Mouse (Mus musculus): ENCODE results near the gene Gtsf2. TPM values are rescaled to one million over a fixed set of nuclear protein-coding genes. Genes with fewer than 3 reads are reported as not detected.
"Not testable (repeated sequence)": the region's sequence is repeated elsewhere in the genome, so short reads cannot be mapped to it uniquely, and the experiment has no call there.

Gene Gtsf2
- total RNA-seq, 1 experiment from 2014 or later: not detected

DNA sequence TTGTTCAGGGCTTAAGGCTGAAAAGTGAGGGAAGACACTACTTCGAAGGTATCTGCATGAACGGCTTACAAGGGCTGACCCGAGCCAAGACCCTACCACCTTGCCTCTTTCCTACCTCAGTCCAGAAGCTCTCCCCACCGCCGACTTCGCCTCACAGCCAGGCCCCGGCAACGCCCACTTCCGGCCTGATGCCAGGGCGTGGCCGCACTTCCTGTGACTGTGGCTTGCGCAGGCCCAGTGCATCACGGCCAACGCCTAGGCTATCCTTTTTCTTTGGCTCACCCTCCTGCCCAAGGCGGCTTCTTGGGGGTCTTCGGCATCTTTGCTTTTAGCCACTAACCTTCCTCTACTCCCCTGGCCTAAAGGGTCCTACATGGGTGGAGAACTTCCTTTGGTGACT, 18.0 kb downstream of the Gtsf2 start, which contains the start of gene Gtsf1:
Gene Gtsf1 (minus strand): TSS at position 230 of the 400 bp plus-strand sequence.
- ATAC-seq (replicated peaks in 1 of 2; ENCODE audit: insufficient read depth in 1 of 2, low FRiP score in 2 of 2, low TSS enrichment in 1 of 2, low read depth in 1 of 2, poor library complexity in 2 of 2, severe bottlenecking in 2 of 2): no peak

DNA sequence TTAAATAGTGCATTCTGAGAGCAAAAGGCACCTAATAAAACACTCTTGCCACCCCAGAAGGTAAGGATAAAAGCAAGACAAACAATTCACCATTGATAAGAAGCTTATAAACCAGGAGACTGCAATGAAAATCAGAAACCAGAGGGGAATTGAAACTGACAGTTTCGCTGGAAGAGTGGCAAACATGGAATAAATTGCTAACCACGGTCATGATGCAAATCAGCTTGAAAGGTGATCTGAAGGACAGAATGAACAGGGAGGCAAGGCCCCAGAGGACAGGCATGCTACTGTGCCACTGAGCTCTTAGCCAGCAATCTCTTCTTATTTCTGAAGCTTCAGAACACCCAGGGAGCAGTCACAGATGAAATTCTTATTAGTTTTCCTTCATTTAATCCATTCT, 21.3 kb downstream of the Gtsf2 start:
- ATAC-seq (replicated peaks in 1 of 2; ENCODE audit: insufficient read depth in 1 of 2, low FRiP score in 2 of 2, low TSS enrichment in 1 of 2, low read depth in 1 of 2, poor library complexity in 2 of 2, severe bottlenecking in 2 of 2): no peak

DNA sequence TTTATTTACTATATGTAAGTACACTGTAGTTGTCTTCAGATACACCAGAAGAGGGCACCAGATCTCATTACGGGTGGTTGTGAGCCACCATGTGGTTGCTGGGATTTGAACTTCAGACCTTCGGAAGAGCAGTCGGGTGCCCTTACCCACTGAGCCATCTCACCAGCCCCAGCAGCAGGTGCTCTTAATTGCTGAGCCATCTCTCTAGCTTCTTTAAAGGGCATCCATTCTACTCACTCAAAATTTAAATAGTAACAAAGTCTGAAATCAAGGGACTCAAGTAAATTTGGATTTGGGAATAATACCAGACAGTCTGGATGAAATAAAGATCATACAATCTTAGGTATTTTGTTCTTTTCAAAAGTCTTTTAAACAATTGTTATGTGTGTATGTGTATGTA, 42.7 kb downstream of the Gtsf2 start:
- not testable (repeated sequence) for ATAC-seq (replicated peaks in 1 of 2; ENCODE audit: insufficient read depth in 1 of 2, low FRiP score in 2 of 2, low TSS enrichment in 1 of 2, low read depth in 1 of 2, poor library complexity in 2 of 2, severe bottlenecking in 2 of 2)

DNA sequence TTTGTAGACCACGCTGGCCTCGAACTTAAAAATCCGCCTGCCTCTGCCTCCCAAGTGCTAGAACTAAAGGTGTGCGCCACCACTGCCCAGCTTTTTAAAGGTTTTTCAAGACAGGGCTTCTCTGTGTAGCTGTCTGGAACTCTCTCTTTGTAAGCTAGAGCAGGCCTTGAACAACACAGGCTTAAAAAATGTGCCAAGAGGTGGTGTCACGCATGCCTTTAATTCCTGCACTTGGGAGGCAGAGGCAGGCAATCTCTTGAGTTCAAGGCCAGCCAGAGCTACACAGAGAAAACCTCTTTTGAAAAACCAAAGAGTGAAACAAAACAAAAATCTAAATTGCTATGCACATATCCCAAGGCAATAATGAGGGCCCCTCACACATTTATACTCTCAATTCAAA, 46.9 kb downstream of the Gtsf2 start:
- no peak for ATAC-seq (replicated peaks in 1 of 2; ENCODE audit: insufficient read depth in 1 of 2, low FRiP score in 2 of 2, low TSS enrichment in 1 of 2, low read depth in 1 of 2, poor library complexity in 2 of 2, severe bottlenecking in 2 of 2)

DNA sequence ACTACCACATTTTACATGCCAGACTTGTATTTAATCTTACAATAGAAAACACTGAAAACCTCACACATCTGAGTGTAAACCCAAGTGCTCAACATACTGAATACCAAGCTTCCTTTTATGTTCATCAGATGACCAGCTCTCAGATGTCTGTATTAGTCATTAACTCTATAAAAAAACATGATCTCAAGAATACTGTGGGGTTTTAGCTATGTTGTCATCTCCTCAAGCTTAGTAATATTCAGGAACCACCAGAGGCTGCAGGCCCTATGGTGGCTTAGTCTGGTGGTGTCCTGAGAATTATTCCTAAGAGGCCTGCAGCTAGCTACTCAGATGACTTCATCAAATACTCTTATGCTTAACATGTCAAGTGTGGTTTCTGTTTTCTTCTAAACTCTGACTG, 54.7 kb downstream of the Gtsf2 start:
- no peak for ATAC-seq (replicated peaks in 1 of 2; ENCODE audit: insufficient read depth in 1 of 2, low FRiP score in 2 of 2, low TSS enrichment in 1 of 2, low read depth in 1 of 2, poor library complexity in 2 of 2, severe bottlenecking in 2 of 2)

Other genes starting within 250 kb of the Gtsf2 start
- gene Cbx5, start 208.7 kb downstream of the Gtsf2 start, total RNA-seq (2017): 211 and 226 TPM in 2 replicates
- gene Hnrnpa1, start 208.0 kb downstream of the Gtsf2 start, total RNA-seq (2017): 1,381 and 2,732 TPM in 2 replicates
- gene Nfe2, start 190.1 kb downstream of the Gtsf2 start, total RNA-seq (2017): 198 and 245 TPM in 2 replicates
- gene Copz1, start 175.8 kb downstream of the Gtsf2 start, total RNA-seq (2017): 59.5 and 76.0 TPM in 2 replicates
- gene Gpr84, start 137.9 kb downstream of the Gtsf2 start, total RNA-seq (2017): 1.3 and 2.1 TPM in 2 replicates
- gene Zfp385a, start 108.4 kb downstream of the Gtsf2 start, total RNA-seq (2017): 2.7 and 3.9 TPM in 2 replicates
- gene Itga5, start 81.7 kb downstream of the Gtsf2 start, total RNA-seq (2017): 10.3 and 11.7 TPM in 2 replicates
- not detected in 2 replicates for gene Gtsf1, start 18.0 kb downstream of the Gtsf2 start, total RNA-seq (2017)
- gene Nckap1l, start 5.3 kb upstream of the Gtsf2 start, total RNA-seq (2017): 130 and 158 TPM in 2 replicates
- 5.8 and 7.5 TPM in 2 replicates for gene Pde1b, start 54.6 kb upstream of the Gtsf2 start, total RNA-seq (2017)
- gene Ppp1r1a, start 89.5 kb upstream of the Gtsf2 start, total RNA-seq (2017): not detected in 2 replicates
- gene Glycam1, start 116.6 kb upstream of the Gtsf2 start, total RNA-seq (2017): not detected in 2 replicates

All from hematopoietic stem cell, adult 5-6 weeks (primary cell).